Mouse (Mus musculus) testis, adult 2 months (tissue): ENCODE results near the gene Rpp25.

Source experiments
- CTCF ChIP-seq: fragments of 200-500 bp; IDR thresholded peaks from 2 replicates; pipeline ENCODE4 v1.5.1; 2012; ENCODE audit warnings: low read depth, mild to moderate bottlenecking, inconsistent platforms, low read length, moderate library complexity; ENCODE audit not compliant: control insufficient read depth, insufficient read depth, insufficient replicate concordance
- POLR2A ChIP-seq: fragments of 200-500 bp; IDR thresholded peaks from 2 replicates; pipeline ENCODE4 v1.6.1; 2012; ENCODE audit warnings: low read depth, mild to moderate bottlenecking, inconsistent platforms, low read length, moderate library complexity; ENCODE audit not compliant: control insufficient read depth

DNA sequence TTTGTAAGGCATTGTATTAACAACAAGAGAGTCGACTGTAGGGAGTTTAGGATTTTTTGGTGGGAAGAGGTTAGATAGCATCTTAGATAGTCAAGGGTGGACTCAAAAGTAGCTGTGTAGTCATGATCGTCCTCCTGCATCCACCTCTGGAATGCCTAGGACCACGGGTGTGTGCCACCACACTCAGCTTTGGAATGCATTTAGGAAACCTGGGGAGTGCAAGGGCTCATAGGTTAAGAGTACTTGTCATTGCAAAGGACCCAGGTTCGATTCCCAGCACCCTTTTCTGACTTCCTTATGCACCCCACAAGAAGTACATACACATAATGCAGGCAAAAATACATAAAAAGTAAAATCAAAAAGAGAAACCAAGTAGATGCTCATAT, 19.0 kb downstream of the Rpp25 start:
- TF ChIP-seq CTCF (no peak), POLR2A (no peak)
